Mouse (Mus musculus): ENCODE measurements around the gene Tpp2.
"Not testable (repeated sequence)": the region's sequence is repeated elsewhere in the genome, so short reads cannot be mapped to it uniquely, and the experiment has no call there.

Gene Tpp2

DNA sequence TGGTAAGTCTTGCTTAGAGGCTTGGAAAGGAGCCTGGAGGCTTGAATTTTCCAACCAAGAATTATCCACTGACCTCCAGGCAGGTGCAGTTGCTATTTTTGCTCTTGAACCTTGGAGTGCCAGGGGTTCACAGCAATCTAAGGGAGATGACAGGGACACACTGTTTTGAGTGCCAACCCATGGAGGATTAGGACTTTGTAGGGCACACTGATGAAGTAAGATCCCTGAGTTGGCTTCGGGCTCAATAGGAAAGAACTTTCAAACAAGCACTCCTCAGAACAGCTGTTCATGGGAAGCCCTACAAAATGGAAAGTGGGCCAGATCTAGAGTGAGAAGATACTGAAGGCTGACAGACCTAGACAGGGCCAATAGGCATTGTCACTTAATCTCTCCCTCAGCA is 89.2 kb downstream of the Tpp2 start:
- no peak for DNase-seq

DNA sequence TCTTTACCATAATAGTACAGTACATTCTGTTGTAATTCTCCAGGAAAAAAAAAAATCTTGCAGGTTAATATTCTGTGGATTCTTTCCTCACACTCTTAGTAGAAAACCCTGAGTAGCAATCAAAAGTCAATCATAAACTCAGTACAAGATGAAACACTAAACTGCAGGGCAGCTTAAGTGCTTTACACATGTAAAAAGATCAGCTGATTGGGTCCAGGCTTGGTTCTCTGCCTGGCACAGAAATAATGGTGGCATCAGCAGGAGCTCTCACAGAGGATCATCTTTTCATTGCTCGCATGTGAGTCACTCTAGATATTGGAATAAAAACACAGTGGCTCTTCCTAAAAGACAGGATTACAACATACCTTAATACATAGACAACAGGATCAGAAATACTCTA is 94.2 kb downstream of the Tpp2 start:
- DNase-seq = no peak

DNA sequence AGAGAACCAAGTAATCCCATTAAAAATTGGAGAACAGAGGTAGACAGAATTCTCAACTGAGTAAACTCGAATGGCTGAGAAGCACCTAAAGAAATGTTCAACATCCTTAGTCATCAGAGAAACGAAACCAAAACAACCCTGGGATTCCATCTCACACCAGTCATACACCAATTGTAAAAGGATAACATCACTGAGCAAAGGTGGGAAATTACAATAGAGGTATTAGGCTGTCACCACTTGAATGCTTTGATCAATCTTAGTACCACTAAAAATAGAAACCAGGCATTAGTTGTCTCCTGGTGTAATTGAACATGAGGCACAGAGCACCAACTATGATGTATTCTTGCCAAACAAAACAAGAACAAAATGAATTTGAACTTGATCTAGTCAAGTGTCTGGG is 98.8 kb downstream of the Tpp2 start:
- no peak for DNase-seq

DNA sequence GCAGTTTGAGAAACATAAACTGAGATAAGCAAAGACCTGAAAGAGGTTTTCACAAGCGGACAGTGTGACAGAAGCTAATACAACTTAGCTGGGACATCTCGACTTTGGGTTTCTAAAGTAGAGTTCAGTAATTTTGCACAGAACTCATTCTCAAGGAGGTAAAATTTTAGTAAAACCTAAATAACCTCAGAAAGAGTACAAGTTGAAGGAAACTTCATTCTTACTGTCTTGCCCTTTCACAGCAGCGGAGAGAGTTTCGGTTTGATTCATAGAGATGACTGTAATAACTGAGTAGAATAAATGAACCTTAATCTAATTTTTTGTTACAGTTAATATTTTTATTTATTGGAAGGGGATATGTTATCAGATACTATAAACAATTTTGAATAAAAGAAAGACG is 99.5 kb downstream of the Tpp2 start:
- DNase-seq = no peak

DNA sequence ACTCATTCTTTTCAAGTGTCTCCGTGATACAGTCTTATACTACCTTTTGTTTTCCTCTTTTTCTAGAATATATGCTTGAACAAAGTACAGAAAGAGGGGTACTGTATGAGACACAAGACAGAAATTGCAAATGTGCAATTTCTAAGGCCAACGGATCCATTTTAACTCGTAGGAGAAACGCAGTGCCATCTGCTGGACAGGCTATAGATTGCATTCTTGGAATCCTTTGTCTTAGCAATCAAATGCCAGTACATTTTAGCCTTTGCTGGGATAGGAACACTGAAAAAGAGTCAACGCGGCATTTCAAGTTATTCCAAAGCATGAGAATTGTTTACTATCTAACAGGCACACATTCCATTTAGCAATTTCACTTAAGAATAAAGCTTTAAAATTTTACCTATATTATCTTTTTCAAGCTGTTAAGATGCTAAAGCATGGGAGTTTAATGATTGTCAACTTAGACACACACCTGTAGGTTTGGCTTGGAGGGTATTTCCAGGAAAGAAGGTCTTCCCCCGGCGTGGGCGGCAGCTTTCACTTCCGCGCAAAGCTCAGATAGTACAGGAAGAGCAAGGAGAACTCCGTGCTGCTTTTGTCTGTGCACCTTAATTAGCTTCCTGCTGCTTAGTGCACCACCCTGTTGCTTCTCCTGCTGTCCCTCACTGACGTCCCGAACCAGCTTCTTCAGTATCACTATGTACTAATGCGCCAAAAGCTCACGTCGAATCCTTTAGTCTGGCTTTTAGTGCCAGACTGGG is 108.5 kb downstream of the Tpp2 start:
- DNase-seq = peak; percentile 59

DNA sequence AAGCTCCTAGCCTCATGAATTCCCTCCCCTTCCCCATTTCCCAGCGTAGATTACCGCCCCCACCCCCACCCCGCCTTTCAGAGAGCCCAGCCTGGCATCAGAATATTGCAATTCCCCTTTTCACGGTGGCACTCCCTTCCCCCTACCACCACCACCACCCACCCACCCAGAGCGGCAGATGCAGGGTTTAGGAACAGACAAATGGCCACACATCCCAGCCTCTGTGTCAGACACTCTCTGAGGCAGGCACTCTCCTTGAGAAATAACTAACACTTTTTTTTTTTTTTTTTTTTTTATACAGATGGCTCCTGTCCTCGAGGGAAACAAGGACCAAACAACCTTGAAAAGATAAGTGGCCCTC is 109.1 kb downstream of the Tpp2 start:
- no peak for DNase-seq

DNA sequence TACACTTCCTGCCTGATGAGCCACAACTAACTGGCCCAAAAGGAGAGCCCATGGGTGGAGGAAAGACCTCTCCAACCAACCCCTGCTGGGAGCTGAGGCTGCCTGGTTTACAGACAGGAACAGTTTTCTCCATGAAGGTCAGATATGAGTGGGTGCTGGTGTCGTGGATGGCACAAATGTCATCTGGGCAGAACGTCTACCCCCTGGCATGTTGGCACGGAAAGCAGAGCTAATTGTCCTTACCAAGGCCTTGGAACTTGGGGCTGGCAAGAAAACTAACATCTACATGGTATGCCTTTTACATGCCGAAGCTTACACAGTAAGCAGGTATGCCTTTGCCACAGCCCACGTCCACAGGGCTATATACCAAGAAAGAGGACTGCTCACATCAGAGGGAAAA is 112.2 kb downstream of the Tpp2 start:
- DNase-seq = not testable (repeated sequence)

DNA sequence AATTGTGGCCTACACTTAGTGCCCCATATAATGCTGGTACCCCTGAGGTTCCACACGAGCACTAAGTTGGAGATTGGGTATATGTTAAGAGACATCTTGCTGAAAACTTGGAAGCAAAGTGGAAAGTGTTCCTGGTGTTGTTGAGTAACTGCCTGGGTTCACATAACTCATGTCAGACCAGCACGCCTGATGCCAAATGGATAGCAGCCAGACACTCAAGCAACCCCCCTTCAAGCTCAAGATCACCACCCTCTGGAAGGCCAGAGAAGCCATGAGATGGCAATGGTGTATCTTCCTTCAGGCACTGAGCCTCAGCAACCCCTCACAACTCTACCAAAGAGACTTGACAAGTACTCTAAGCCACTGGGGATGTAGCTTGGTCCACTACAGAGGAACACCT is 113.1 kb downstream of the Tpp2 start:
- no peak for DNase-seq

Measured in cerebellum, adult 9-10 months (tissue).